Mouse (Mus musculus): ENCODE data around the gene T2. TPM values are rescaled to one million over a fixed set of nuclear protein-coding genes. Genes with fewer than 3 reads are reported as not detected.
"Not testable (repeated sequence)": the region's sequence is repeated elsewhere in the genome, so short reads cannot be mapped to it uniquely, and the experiment has no call there.

T2 gene
- 0.81 and 0.96 TPM in 2 replicates for polyA plus RNA-seq (2014; fragmentation: Nextera tagmentation; extraction: Ambion mirVana)

DNA sequence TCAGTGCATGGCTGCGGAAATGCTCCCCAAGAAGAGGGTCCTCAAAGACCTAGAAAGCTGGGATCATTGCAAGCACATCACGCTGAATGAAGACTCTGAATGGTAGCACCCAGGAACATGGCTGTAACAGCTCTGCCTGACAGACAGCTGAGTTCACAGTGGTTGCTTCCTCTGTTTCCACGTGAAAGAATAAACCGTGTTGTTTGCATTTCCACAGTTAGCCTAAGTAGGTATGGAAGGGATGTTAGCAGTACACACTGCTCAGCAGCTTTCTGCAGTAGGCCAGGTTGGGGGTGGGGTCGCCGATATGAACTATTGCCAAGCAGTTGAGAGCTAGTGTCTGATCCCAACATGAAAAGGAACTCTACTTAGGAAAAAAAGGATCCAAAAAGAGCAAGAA lies at the start of gene T2:
T2 (plus strand) TSS at position 301 of the 400 bp plus-strand sequence.
- 87% methylated on average over 6 of the region's 6 CpGs for WGBS
- no peak within 1 kb of the TSS for H3K9ac ChIP-seq (replicated peaks; ENCODE audit: low read depth, low read length)
- no peak within 1 kb of the TSS for H3K27ac ChIP-seq (ENCODE audit: low read depth, low read length)
- no peaks in the 10 kb centered on the region for H3K9me3 ChIP-seq (ENCODE audit: control insufficient read depth, low read length)
- no peak for ATAC-seq (ENCODE audit: low read depth)
- no peak within 1 kb of the TSS for H3K4me3 ChIP-seq (ENCODE audit: low read depth, low read length)
- no peaks in the 10 kb centered on the region for H3K36me3 ChIP-seq (ENCODE audit: control insufficient read depth, insufficient read depth, low read length)
- no peaks in the 10 kb centered on the region for H3K27me3 ChIP-seq (ENCODE audit: control insufficient read depth, insufficient read depth, low read length)
- H3K4me2 ChIP-seq (ENCODE audit: low read depth, low read length), result no peak within 1 kb of the TSS
- no peaks in the 10 kb centered on the region for H3K4me1 ChIP-seq (ENCODE audit: control insufficient read depth, insufficient read depth, low read length)

DNA sequence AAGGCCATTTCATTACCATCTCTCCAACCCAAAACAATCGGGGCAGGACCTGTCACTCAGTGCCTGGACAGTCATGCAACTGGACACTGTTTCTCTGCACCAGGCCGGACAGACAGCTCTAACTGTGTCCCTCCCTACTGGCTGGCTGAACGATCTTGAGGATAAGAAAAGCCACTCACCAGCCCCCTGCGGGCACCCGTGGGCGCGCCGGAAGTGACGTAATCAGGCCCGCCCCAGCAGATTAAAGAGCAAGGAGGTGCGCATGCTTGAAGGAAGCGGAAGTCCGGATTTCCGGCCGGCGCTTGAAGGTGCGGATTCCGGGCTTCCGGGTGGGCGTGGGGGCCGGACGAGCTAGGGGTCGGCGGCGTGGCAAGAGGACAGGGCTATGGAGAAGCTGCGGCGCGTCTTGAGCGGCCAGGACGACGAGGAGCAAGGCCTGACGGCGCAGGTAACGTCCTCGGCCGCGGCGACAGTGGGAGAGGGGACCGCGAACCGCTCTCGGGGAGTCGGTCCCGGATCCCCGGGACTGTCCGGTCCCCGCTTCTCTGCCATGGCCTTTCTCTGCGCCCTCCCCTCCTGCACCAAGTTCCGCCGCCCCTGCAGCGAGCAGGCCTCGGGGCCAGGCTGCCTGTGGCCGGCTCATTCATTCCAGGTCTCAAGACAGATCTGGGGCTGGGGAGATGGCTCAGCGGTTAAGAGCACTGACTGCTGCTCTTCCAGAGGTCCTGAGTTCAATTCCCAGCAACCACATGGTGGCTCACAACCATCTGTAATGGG lies 44.8 kb upstream of the T2 start, which contains the start of gene Sft2d1:
Sft2d1 (plus strand) TSS at position 265 of the 777 bp plus-strand sequence.
- Histone ChIP-seq H3K4me3 (ENCODE audit: low read depth, low read length) (peak within 1 kb of the TSS; percentile 80), H3K9me3 (ENCODE audit: control insufficient read depth, low read length) (no peaks in the 10 kb centered on the region), H3K36me3 (ENCODE audit: control insufficient read depth, insufficient read depth, low read length) (no peaks in the 10 kb centered on the region), H3K9ac (replicated peaks; ENCODE audit: low read depth, low read length) (peak within 1 kb of the TSS; percentile 43), H3K27ac (ENCODE audit: low read depth, low read length) (peak within 1 kb of the TSS; percentile 81), H3K4me1 (ENCODE audit: control insufficient read depth, insufficient read depth, low read length) (peaks cover 13% of the 10 kb centered on the region), H3K4me2 (ENCODE audit: low read depth, low read length) (peak within 1 kb of the TSS; percentile 50), H3K27me3 (ENCODE audit: control insufficient read depth, insufficient read depth, low read length) (no peaks in the 10 kb centered on the region)
- ATAC-seq (ENCODE audit: low read depth), result peak; percentile 94
- WGBS, result under 1% methylated on average over 51 of the region's 54 CpGs

DNA sequence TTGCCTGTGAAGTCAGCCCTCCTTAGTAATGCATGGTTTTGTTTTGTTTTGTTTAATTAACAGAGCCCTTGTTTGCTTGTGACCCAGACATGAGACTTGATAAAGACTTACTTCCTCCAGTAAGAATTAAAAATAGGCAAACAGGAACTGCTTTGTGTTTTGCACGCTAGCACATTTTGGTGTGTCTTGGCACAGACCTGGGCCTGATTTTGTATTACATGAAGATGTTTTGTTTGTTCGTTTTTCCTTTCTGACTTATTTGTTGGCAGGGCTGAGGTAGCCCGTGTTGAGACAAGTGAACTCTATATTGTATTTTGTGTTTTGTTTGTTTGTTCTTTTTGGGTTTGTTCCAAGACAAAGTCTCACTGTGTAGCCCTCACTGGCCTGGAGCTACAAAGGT lies 44.0 kb upstream of the T2 start:
- no peak for ATAC-seq (ENCODE audit: low read depth)
- WGBS, result 56% methylated on average over 3 of the region's 3 CpGs
- H3K4me3 ChIP-seq (ENCODE audit: low read depth, low read length), result peak overlapping the region; percentile 80
- no peaks in the 10 kb centered on the region for H3K36me3 ChIP-seq (ENCODE audit: control insufficient read depth, insufficient read depth, low read length)
- peak overlapping the region; percentile 43; the same call in 1 of the 2 replicates for H3K9ac ChIP-seq (replicated peaks; ENCODE audit: low read depth, low read length)
- H3K27ac ChIP-seq (ENCODE audit: low read depth, low read length), result no peak overlapping the region
- no peaks in the 10 kb centered on the region for H3K9me3 ChIP-seq (ENCODE audit: control insufficient read depth, low read length)
- peaks cover 13% of the 10 kb centered on the region for H3K4me1 ChIP-seq (ENCODE audit: control insufficient read depth, insufficient read depth, low read length)
- peak overlapping the region; percentile 50 for H3K4me2 ChIP-seq (ENCODE audit: low read depth, low read length)
- no peaks in the 10 kb centered on the region for H3K27me3 ChIP-seq (ENCODE audit: control insufficient read depth, insufficient read depth, low read length)

DNA sequence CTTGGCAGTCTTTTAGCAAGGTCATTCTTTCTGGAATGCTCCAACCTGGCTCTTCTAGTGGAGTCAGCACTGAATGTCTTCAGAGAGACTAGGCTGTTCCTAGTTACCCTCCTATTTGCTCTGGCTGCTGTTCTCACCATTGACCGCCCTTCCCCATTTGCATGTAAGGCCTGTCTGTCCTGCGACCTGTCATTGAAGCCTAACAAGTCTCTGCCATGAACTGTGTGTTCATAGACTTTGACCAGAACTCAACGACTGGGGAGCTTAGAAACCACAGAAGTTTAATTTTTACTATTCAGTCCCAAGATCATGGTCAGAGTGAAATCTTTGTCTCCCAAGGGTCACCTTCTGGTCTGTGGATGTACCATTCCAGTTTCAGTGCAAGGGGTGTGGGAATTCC lies 41.8 kb upstream of the T2 start:
- Histone ChIP-seq H3K36me3 (ENCODE audit: control insufficient read depth, insufficient read depth, low read length) (no peaks in the 10 kb centered on the region), H3K27me3 (ENCODE audit: control insufficient read depth, insufficient read depth, low read length) (no peaks in the 10 kb centered on the region), H3K4me3 (ENCODE audit: low read depth, low read length) (no peak overlapping the region), H3K9ac (replicated peaks; ENCODE audit: low read depth, low read length) (no peak overlapping the region), H3K4me2 (ENCODE audit: low read depth, low read length) (no peak overlapping the region), H3K27ac (ENCODE audit: low read depth, low read length) (no peak overlapping the region), H3K9me3 (ENCODE audit: control insufficient read depth, low read length) (no peaks in the 10 kb centered on the region), H3K4me1 (ENCODE audit: control insufficient read depth, insufficient read depth, low read length) (peaks cover 13% of the 10 kb centered on the region)
- WGBS, result 91% methylated on average over 3 of the region's 3 CpGs
- ATAC-seq (ENCODE audit: low read depth), result no peak

DNA sequence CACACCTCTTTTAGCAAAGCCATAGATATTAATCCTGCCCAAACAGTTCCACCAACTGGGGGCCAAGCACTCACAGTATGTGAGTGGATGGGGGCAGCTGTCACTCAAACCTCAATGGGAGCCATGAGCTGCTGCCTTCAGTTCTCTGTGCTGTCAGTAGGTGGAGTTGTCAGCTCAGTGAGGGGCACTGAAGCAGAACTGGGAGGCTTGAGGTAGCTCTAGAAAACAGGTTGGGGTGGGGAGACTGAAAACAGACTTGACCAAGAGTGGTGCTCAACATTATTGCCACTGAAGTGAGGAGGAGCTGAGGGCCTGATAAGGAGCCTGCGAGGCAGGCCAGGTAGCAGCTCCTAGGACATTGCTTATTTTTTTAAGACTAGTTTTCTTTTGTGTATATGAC lies 39.5 kb upstream of the T2 start:
- ATAC-seq (ENCODE audit: low read depth), result no peak
- Histone ChIP-seq H3K36me3 (ENCODE audit: control insufficient read depth, insufficient read depth, low read length) (no peaks in the 10 kb centered on the region), H3K27ac (ENCODE audit: low read depth, low read length) (no peak overlapping the region), H3K9me3 (ENCODE audit: control insufficient read depth, low read length) (no peaks in the 10 kb centered on the region), H3K4me1 (ENCODE audit: control insufficient read depth, insufficient read depth, low read length) (peaks cover 13% of the 10 kb centered on the region), H3K4me3 (ENCODE audit: low read depth, low read length) (no peak overlapping the region), H3K4me2 (ENCODE audit: low read depth, low read length) (no peak overlapping the region), H3K9ac (replicated peaks; ENCODE audit: low read depth, low read length) (no peak overlapping the region), H3K27me3 (ENCODE audit: control insufficient read depth, insufficient read depth, low read length) (no peaks in the 10 kb centered on the region)
- 95% methylated on average over 1 of the region's 1 CpGs for WGBS

DNA sequence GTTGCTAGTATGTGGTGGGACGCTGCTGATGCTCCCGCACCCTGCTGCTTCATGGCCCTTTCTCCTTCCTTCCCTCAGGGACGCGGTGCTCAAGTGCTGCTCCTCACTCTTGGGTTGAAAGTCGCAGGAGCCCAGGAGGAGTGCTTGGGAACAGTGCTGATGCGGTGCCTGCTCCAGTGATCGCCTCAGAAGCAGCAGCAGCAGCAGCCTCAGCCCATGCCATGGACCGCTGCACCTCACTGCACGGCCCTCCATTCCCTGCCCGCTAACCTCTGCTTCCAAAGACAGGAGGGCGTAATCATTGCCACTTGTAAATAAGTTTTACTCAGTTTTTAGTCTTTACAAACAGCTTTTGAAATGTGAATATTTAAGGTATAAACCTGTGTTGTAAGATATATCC lies 28.9 kb upstream of the T2 start:
- H3K27ac ChIP-seq (ENCODE audit: low read depth, low read length); H3K27me3 ChIP-seq (ENCODE audit: control insufficient read depth, insufficient read depth, low read length); ATAC-seq (ENCODE audit: low read depth); H3K4me1 ChIP-seq (ENCODE audit: control insufficient read depth, insufficient read depth, low read length); H3K4me3 ChIP-seq (ENCODE audit: low read depth, low read length); H3K4me2 ChIP-seq (ENCODE audit: low read depth, low read length); H3K9me3 ChIP-seq (ENCODE audit: control insufficient read depth, low read length); H3K9ac ChIP-seq (replicated peaks; ENCODE audit: low read depth, low read length): not testable (repeated sequence)
- 89% methylated on average over 8 of the region's 11 CpGs for WGBS
- H3K36me3 ChIP-seq (ENCODE audit: control insufficient read depth, insufficient read depth, low read length), result peaks cover 14% of the 10 kb centered on the region

DNA sequence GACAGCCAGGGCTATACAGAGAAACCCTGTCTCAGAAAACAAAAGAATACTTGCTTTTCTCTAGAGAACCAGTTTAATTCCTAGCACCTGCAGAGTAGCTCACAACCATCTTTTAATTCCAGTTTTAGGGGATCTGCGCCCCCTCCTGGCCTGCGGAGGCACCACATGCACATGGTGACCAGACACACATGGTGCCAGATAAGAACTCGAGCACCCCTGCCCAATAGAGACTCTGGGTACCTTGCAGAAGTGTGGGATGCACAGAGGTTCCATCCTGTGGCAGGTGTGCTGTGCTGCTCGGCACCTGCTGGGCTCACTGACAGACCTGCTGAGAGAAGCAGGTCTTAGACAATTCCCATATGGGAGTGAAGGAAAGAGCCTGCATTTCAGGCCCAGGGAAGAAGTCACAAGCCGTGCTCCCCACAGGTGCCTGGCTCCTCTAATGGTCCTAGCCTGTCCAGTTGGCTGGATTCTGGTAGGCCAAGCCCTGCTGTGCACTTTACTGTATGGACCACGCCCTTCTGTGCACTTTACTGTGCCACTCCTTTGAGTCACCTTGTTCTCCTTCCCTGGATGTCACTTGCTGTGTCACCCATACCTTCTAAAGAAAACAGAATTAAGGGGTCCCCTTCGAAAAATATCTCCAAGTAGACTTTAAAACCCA lies 27.1 kb upstream of the T2 start:
- Histone ChIP-seq H3K27ac (ENCODE audit: low read depth, low read length) (no peak overlapping the region), H3K4me3 (ENCODE audit: low read depth, low read length) (no peak overlapping the region), H3K9me3 (ENCODE audit: control insufficient read depth, low read length) (no peaks in the 10 kb centered on the region), H3K4me2 (ENCODE audit: low read depth, low read length) (no peak overlapping the region), H3K9ac (replicated peaks; ENCODE audit: low read depth, low read length) (no peak overlapping the region), H3K4me1 (ENCODE audit: control insufficient read depth, insufficient read depth, low read length) (no peaks in the 10 kb centered on the region), H3K36me3 (ENCODE audit: control insufficient read depth, insufficient read depth, low read length) (peaks cover 4% of the 10 kb centered on the region; the same call in 1 of the 2 replicates), H3K27me3 (ENCODE audit: control insufficient read depth, insufficient read depth, low read length) (no peaks in the 10 kb centered on the region)
- no peak for ATAC-seq (ENCODE audit: low read depth)
- 71% methylated on average over 7 of the region's 7 CpGs for WGBS

DNA sequence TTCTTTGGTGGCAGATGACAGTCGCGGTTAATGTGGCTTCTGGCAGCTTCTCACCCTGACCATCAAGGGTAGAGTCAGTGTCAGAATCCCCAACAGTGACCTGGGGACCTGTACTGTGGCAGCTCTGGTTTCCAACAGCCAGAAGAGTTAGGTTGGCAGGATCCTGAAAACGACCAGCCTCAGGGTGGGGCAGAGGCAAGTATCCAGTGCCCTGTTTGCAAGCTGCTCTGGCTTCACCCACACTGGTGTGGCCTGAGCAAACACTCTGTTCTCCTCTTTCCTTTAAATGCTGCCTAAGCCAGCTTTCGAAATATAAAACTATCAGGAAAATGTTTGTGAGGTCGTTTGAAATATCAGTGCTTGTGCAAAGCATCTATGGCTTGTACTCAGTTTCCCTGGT lies 25.2 kb upstream of the T2 start:
- Histone ChIP-seq H3K4me1 (ENCODE audit: control insufficient read depth, insufficient read depth, low read length) (no peaks in the 10 kb centered on the region), H3K4me3 (ENCODE audit: low read depth, low read length) (no peak overlapping the region), H3K4me2 (ENCODE audit: low read depth, low read length) (no peak overlapping the region), H3K36me3 (ENCODE audit: control insufficient read depth, insufficient read depth, low read length) (no peaks in the 10 kb centered on the region; the same call in 1 of the 2 replicates), H3K9ac (replicated peaks; ENCODE audit: low read depth, low read length) (no peak overlapping the region), H3K27ac (ENCODE audit: low read depth, low read length) (no peak overlapping the region), H3K9me3 (ENCODE audit: control insufficient read depth, low read length) (no peaks in the 10 kb centered on the region), H3K27me3 (ENCODE audit: control insufficient read depth, insufficient read depth, low read length) (no peaks in the 10 kb centered on the region)
- WGBS, result 76% methylated on average over 5 of the region's 5 CpGs
- ATAC-seq (ENCODE audit: low read depth), result no peak

DNA sequence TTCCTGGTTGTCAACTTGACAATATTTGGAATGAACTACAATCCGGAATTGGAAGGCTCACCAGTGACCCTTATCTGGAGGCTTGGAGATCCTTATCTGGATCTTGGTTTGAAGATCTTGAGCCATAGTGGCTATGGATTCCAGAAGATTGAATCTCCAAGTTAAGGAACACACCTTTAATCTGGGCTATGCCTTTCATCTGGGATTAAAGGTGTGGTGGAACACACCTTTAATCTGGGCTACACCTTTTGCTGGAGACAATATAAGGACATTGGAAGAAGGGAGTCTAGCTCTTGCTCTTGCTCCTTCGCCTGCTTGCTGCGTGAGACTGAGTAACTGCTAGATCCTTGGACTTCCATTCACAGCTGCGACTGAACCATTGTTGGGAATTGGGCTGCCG lies 18.6 kb upstream of the T2 start, which contains the start of gene Prr18:
Prr18 (plus strand) TSS at position 301 of the 400 bp plus-strand sequence.
- not testable (repeated sequence) for H3K9me3 ChIP-seq (ENCODE audit: control insufficient read depth, low read length); H3K36me3 ChIP-seq (ENCODE audit: control insufficient read depth, insufficient read depth, low read length); H3K9ac ChIP-seq (replicated peaks; ENCODE audit: low read depth, low read length); H3K4me1 ChIP-seq (ENCODE audit: control insufficient read depth, insufficient read depth, low read length); ATAC-seq (ENCODE audit: low read depth); H3K27ac ChIP-seq (ENCODE audit: low read depth, low read length); H3K4me3 ChIP-seq (ENCODE audit: low read depth, low read length); H3K27me3 ChIP-seq (ENCODE audit: control insufficient read depth, insufficient read depth, low read length); H3K4me2 ChIP-seq (ENCODE audit: low read depth, low read length)
- no CpG with 5 or more reads among the region's 5 CpGs for WGBS
